Mouse (Mus musculus) heart, embryonic 16.5 days (tissue): ENCODE data around the gene Wdr45. TPM values are rescaled to one million over a fixed set of nuclear protein-coding genes. Genes with fewer than 3 reads are reported as not detected.
"Not testable (repeated sequence)": the region's sequence is repeated elsewhere in the genome, so short reads cannot be mapped to it uniquely, and the experiment has no call there.

ENCODE experiments used
- ATAC-seq: fragments of 200-750 bp; cut with Nextera tagmentation; replicated peaks from 2 replicates; pipeline ENCODE4 v1.8.0; 2017; ENCODE audit warnings: moderate number of reproducible peaks; ENCODE audit not compliant: insufficient read depth, low FRiP score; ENCODE audit errors: extremely low read depth
- H3K27ac ChIP-seq: fragments of 300-500 bp; sonication (generic); 2 replicates; pipeline ENCODE4 v1.5.1; 2014; ENCODE audit warnings: mild to moderate bottlenecking, low read length, control low read depth, moderate library complexity
- H3K27me3 ChIP-seq: fragments of 300-500 bp; sonication (generic); 2 replicates; pipeline ENCODE4 v1.6.1; 2014; ENCODE audit warnings: low read length, mixed read lengths; ENCODE audit not compliant: control insufficient read depth, insufficient read depth
- H3K36me3 ChIP-seq: fragments of 300-500 bp; sonication (generic); 2 replicates; pipeline ENCODE4 v1.6.1; 2014; ENCODE audit not compliant: control insufficient read depth, insufficient read depth
- H3K4me1 ChIP-seq: fragments of 300-500 bp; sonication (generic); 2 replicates; pipeline ENCODE4 v1.6.1; 2014; ENCODE audit warnings: low read length, mixed read lengths; ENCODE audit not compliant: control insufficient read depth, insufficient read depth
- H3K4me2 ChIP-seq: fragments of 300-500 bp; sonication (generic); 2 replicates; pipeline ENCODE4 v1.6.1; 2014; ENCODE audit warnings: low read depth, mild to moderate bottlenecking, control low read depth, low read length
- H3K4me3 ChIP-seq: fragments of 300-500 bp; sonication (generic); 2 replicates; pipeline ENCODE4 v1.5.1; 2014; ENCODE audit warnings: mild to moderate bottlenecking, control low read depth, low read length
- H3K9ac ChIP-seq: fragments of 300-500 bp; sonication (generic); 2 replicates; pipeline ENCODE4 v1.6.1; 2014; ENCODE audit warnings: low read length, control low read depth
- H3K9me3 ChIP-seq: fragments of 300-500 bp; sonication (generic); replicated peaks from 2 replicates; pipeline ENCODE4 v1.6.1; 2016; ENCODE audit warnings: low read length; ENCODE audit not compliant: control insufficient read depth
- WGBS: fragments of 180-500 bp; shearing (Covaris S2); extraction: QIAGEN DNeasy Blood & Tissue Kit; methylation state at CpG from one replicate; pipeline ENCODE4 v1.1.7; 2014; 5-methylcytosine and 5-hydroxymethylcytosine counted together
- polyA plus RNA-seq: library from polyadenylated mRNA; unstranded; fragments of >200 nt; fragmentation: Nextera tagmentation; extraction: Ambion mirVana; gene quantifications from 2 replicates; pipeline ENCODE4 v1.2.1, GENCODE M21; 2015

Gene Wdr45
- polyA plus RNA-seq, 1 experiment from 2014 or later = 31.5 TPM

GRCm38 (mm10) chrX:7696520-7696919 is 17.6 kb upstream of the Wdr45 start:
- no peak overlapping the region for H3K27ac ChIP-seq
- H3K9ac ChIP-seq = no peak overlapping the region
- WGBS = 35% methylated on average over 6 of the region's 6 CpGs
- H3K4me2 ChIP-seq = peak overlapping the region; percentile 49; the same call in 1 of the 2 replicates
- no peaks in the 10 kb centered on the region for H3K27me3 ChIP-seq
- H3K4me1 ChIP-seq = no peaks in the 10 kb centered on the region
- no peak for ATAC-seq
- H3K4me3 ChIP-seq = peak overlapping the region; percentile 68
- peaks cover 3% of the 10 kb centered on the region; the same call in 1 of the 2 replicates for H3K36me3 ChIP-seq
- H3K9me3 ChIP-seq = no peaks in the 10 kb centered on the region

GRCm38 (mm10) chrX:7696954-7697381 is 17.2 kb upstream of the Wdr45 start, which contains the start of gene Gpkow:
Gene Gpkow, plus strand, starts transcription at chrX:7697131.
- peaks cover 3% of the 10 kb centered on the region; the same call in 1 of the 2 replicates for H3K36me3 ChIP-seq
- H3K4me3 ChIP-seq = peak within 1 kb of the TSS; percentile 68
- peak within 1 kb of the TSS; percentile 71 for H3K9ac ChIP-seq
- H3K4me1 ChIP-seq = no peaks in the 10 kb centered on the region
- H3K9me3 ChIP-seq = no peaks in the 10 kb centered on the region
- H3K4me2 ChIP-seq = peak within 1 kb of the TSS; percentile 68
- peak; percentile 93 for ATAC-seq
- peak within 1 kb of the TSS; percentile 39 for H3K27ac ChIP-seq
- H3K27me3 ChIP-seq = no peaks in the 10 kb centered on the region
- 10% methylated on average over 33 of the region's 33 CpGs for WGBS

GRCm38 (mm10) chrX:7713764-7714134 is 384 bp upstream of the Wdr45 start:
- H3K27ac ChIP-seq, H3K4me1 ChIP-seq, H3K9me3 ChIP-seq, ATAC-seq, H3K27me3 ChIP-seq, H3K36me3 ChIP-seq: not testable (repeated sequence)
- WGBS = 32% methylated on average over 5 of the region's 12 CpGs
- peak overlapping the region; percentile 62 for H3K4me2 ChIP-seq
- H3K4me3 ChIP-seq = peak overlapping the region; percentile 46
- H3K9ac ChIP-seq = peak overlapping the region; percentile 58

- H3K4me3 ChIP-seq, H3K9me3 ChIP-seq, H3K36me3 ChIP-seq, H3K4me1 ChIP-seq, H3K4me2 ChIP-seq, H3K27me3 ChIP-seq, H3K27ac ChIP-seq, ATAC-seq, H3K9ac ChIP-seq: not testable (repeated sequence)
- 35% methylated on average over 1 of the region's 1 CpGs for WGBS
These were observed 1.9 kb downstream of the Wdr45 start for GRCm38 (mm10) chrX:7716058-7716457.

GRCm38 (mm10) chrX:7721514-7722281 is 7.6 kb downstream of the Wdr45 start, which contains the start of gene Gm45208:
Gene Gm45208, plus strand, starts transcription at chrX:7722245.
- WGBS = 20% methylated on average over 22 of the region's 22 CpGs
- H3K27ac ChIP-seq = peak within 1 kb of the TSS; percentile 92
- H3K4me1 ChIP-seq = 0 out of 2 replicates have a peak, but pooled peaks cover 2% of the 10 kb centered on the region
- peak within 1 kb of the TSS; percentile 77 for H3K9ac ChIP-seq
- H3K36me3 ChIP-seq = peaks cover 8% of the 10 kb centered on the region; the same call in 1 of the 2 replicates
- no peaks in the 10 kb centered on the region for H3K27me3 ChIP-seq
- ATAC-seq = peak; percentile 85
- H3K4me2 ChIP-seq = peak within 1 kb of the TSS; percentile 75
- H3K4me3 ChIP-seq = peak within 1 kb of the TSS; percentile 57
- no peaks in the 10 kb centered on the region for H3K9me3 ChIP-seq

GRCm38 (mm10) chrX:7722282-7722611 is 8.1 kb downstream of the Wdr45 start:
- no peak for ATAC-seq
- Histone ChIP-seq H3K27ac (peak overlapping the region; percentile 92), H3K4me2 (peak overlapping the region; percentile 75), H3K4me3 (peak overlapping the region; percentile 57), H3K4me1 (0 out of 2 replicates have a peak, but pooled peaks cover 2% of the 10 kb centered on the region), H3K9me3 (no peaks in the 10 kb centered on the region), H3K27me3 (no peaks in the 10 kb centered on the region), H3K9ac (peak overlapping the region; percentile 77), H3K36me3 (peaks cover 11% of the 10 kb centered on the region)
- 21% methylated on average over 11 of the region's 11 CpGs for WGBS

GRCm38 (mm10) chrX:7722691-7723090 is 8.6 kb downstream of the Wdr45 start:
- Histone ChIP-seq H3K9me3 (no peaks in the 10 kb centered on the region), H3K27ac (peak overlapping the region; percentile 92), H3K4me3 (peak overlapping the region; percentile 57), H3K27me3 (no peaks in the 10 kb centered on the region), H3K4me2 (peak overlapping the region; percentile 75), H3K9ac (peak overlapping the region; percentile 77), H3K36me3 (peaks cover 11% of the 10 kb centered on the region), H3K4me1 (0 out of 2 replicates have a peak, but pooled peaks cover 2% of the 10 kb centered on the region)
- no peak for ATAC-seq
- WGBS = 12% methylated on average over 4 of the region's 4 CpGs

GRCm38 (mm10) chrX:7724135-7724534 is 10.0 kb downstream of the Wdr45 start:
- no peak overlapping the region for H3K4me3 ChIP-seq
- no peaks in the 10 kb centered on the region for H3K27me3 ChIP-seq
- H3K27ac ChIP-seq = no peak overlapping the region
- no peak overlapping the region for H3K4me2 ChIP-seq
- WGBS = 78% methylated on average over 7 of the region's 7 CpGs
- H3K9ac ChIP-seq = no peak overlapping the region
- ATAC-seq = no peak
- 0 out of 2 replicates have a peak, but pooled peaks cover 2% of the 10 kb centered on the region for H3K4me1 ChIP-seq
- no peaks in the 10 kb centered on the region for H3K9me3 ChIP-seq
- peaks cover 11% of the 10 kb centered on the region for H3K36me3 ChIP-seq

GRCm38 (mm10) chrX:7725841-7726240 is 11.7 kb downstream of the Wdr45 start:
- 0 out of 2 replicates have a peak, but pooled peaks cover 2% of the 10 kb centered on the region for H3K4me1 ChIP-seq
- H3K36me3 ChIP-seq = peaks cover 11% of the 10 kb centered on the region
- 86% methylated on average over 10 of the region's 12 CpGs for WGBS
- H3K27ac ChIP-seq = no peak overlapping the region
- no peaks in the 10 kb centered on the region for H3K9me3 ChIP-seq
- H3K27me3 ChIP-seq = no peaks in the 10 kb centered on the region
- no peak overlapping the region for H3K4me3 ChIP-seq
- no peak overlapping the region for H3K4me2 ChIP-seq
- H3K9ac ChIP-seq = no peak overlapping the region
- no peak for ATAC-seq
